Mouse (Mus musculus) lung, postnatal 4 days (tissue): ENCODE data around the gene 4932438H23Rik.

ENCODE experiments used
- DNase-seq, 2 experiments: peaks; one replicate each; pipeline ENCODE4 v3.0.0; 2021

The 4932438H23Rik gene

GRCm38 (mm10) chr16:91095022-91095421 lies at the start of gene 4932438H23Rik:
Gene 4932438H23Rik, minus strand, starts transcription at chr16:91095122.
- DNase-seq, result no peak

DNA sequence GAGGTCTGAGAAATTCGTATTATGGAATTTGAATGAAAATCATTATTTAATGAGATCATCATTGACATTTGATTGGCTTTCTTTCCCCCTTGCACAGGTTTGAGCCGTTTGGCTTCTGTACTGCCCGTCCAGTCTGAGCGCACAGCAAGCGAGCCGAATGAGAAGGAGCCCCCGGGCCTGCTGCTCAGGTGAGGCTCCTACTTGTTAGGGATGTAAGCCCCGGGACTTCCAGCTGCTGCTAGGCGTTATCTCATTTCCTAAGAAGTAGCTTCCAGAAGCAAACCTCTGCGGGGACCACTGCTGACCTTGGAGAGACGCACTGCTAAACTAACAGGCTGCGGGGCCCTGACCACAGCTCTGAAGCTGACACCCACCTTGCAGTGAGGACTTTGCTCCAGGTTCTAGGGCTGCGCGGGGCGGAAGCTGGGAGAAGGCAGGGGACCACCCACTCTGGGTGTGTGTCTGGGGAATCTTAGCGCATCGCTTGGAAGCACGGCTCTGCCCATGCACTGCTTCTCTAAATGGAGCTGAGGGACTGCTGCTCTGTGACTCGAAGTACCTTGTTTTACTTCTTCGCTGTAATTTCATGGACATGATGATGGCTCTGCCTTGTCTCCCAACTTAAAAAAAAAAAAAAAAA lies 46.2 kb upstream of the 4932438H23Rik start:
- DNase-seq, result no peak

- DNase-seq, result no peak
Measured at GRCm38 (mm10) chr16:91140457-91140856, 45.5 kb upstream of the 4932438H23Rik start.

DNA sequence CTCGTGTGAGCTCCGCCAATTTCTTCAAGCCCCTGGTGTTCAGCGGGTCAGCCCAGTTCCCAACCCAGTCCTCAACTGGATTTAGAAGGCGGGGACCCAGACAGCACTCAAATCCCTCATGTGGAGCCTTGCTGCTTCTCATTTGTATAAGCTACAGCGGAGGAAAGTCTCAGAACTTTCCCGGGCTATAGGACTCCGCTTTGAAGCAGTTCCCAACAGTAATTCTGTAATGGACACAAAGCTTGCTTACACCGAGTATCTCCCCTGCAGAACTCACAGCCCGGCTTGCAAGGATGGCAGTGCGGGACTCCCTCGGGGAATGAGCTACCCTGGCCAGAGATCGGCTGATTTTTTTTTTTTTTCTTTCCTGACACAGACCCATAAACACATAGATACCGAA lies 45.1 kb upstream of the 4932438H23Rik start:
- DNase-seq, result no peak

DNA sequence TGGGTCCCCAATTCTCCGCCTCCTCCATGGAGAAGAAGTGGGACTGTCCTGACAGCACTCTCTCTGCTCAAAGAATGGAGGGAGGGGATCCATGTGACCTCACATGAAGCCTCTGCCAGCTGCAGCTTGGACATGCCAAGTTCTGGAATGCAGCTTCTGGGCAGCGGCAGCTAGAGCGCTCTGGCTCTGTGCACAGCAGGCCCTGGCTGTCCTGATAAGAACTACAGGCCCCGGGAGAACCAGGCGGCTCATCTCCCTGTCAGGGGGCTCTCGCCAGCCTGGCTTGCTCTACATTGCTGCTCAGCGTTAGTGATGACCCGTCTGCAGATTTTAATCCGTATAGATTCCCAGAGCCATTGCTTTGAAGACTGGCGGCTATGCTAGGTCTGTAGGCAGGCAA lies 44.6 kb upstream of the 4932438H23Rik start:
- peak in 1 of 2 experiments; percentile 46 for DNase-seq

- DNase-seq, result no peak
Measured at GRCm38 (mm10) chr16:91138736-91139135, 43.8 kb upstream of the 4932438H23Rik start.

DNA sequence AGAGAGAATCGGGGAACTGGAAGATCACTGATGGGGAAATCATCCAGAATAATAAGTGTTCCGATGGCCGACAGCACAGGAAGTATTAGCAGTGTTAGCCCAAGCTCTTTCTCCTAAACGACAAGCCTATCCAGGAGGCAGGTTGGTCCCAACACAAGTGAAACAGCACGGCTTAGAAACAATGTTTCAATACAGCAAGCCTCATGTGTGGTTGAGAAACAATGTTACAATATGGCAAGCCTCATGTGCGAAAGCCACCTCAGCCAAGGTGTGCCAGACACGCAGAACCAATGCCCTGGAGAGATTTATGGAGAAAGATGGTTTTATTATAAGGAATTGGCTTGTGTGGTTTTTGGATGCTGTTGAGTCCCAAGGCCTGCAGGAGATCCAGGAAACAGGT lies 43.2 kb upstream of the 4932438H23Rik start:
- DNase-seq, result no peak

DNA sequence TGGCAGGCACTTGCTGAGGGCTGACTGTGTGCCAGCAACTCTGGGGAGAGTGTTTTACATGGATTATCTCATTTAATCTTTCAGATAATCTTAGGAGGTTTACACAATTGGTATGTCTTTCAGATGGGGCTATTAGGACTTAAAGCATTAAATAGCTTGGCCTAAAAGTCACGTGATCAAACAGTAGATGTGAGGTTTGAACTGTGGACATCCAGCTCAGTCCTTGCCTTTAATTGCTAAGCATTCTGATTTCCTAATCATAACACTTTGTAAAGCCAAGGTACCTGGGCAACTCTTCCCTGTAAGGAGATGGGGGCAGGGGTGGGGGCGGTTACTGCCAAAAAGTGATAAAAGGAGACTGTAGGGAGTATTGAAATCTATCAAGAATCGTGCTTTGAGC lies 41.7 kb upstream of the 4932438H23Rik start:
- no peak for DNase-seq

DNA sequence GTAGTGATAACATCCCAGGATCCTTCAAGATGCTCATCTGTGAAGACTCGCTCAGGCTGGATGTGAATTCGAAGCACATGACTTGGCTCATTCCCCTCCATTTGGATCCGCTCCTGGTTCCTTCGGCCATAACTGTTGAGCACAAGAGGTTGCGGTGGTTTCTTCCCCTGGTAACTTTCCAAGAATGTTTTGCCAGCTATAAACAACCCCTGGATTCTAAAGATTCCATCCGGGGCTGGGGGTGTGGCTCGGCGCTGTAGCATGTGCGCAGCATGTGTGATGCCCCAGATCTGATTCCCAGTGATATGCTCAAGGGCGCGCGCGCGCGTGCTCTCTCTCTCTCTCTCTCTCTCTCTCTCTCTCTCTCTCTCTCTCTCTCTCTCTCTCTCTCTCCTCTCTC lies 35.0 kb upstream of the 4932438H23Rik start:
- DNase-seq, result no peak

DNA sequence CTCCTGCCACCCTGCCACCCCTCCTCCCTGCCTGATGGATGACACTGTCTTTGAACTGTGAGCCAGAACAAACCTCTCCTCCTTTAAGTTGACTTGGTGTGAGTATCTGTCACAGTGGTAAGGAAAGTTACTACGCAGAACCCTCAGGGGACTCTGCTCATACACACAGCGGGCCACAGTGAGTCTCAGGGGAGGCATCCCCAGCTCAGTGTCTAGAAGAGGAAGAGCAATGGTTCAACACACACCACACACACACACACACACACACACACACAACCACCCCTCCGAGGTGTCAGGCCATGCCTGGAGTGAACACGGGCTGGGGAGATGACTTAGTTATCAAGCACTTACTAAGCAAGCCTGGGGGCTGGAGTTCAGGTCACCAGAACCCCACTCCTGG lies 33.5 kb upstream of the 4932438H23Rik start:
- DNase-seq, result no peak

- no peak for DNase-seq
Measured at GRCm38 (mm10) chr16:91126734-91127524, 32.0 kb upstream of the 4932438H23Rik start.

DNA sequence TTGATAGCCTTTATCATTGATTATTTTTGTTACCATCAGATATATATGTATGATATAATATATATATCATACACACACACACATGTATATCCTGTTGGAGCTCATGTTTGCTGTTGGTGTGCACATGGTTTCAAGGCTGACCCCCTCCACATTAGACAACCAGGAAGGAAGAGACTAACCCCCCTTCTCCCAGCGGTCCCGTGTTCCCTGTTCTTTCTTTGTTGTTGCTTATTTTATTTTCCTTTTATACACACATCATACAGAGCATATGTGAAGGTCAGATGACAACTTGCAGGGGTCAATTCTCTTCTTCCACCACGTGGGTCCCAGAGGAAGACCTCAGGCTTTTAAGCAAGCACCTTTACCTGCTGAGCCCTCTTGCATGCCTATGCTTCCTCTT lies 29.3 kb upstream of the 4932438H23Rik start:
- DNase-seq, result no peak

GRCm38 (mm10) chr16:91123821-91124220 lies 28.9 kb upstream of the 4932438H23Rik start:
- no peak for DNase-seq

- DNase-seq, result no peak
Measured at GRCm38 (mm10) chr16:91119879-91120278, 25.0 kb upstream of the 4932438H23Rik start.

DNA sequence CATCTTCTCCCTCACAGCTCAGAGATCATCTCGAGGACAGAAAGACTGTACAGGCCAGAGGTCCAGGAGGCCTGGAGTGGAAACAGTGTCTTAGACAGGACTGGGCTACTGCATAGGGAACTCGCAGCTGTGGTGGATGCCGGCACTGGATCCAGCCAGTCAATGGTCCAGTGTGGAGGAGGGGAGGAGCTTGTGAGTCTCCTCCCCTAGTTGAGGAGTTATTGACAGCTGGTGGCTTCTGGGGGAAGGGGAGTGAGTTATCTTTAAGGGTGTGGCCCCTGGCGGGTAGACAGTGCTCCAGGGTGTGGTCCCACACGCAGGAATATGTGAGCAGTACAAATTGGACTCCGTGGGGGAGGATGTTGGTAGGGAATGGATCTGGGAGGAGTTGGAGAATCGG lies 21.8 kb upstream of the 4932438H23Rik start:
- DNase-seq, result no peak

DNA sequence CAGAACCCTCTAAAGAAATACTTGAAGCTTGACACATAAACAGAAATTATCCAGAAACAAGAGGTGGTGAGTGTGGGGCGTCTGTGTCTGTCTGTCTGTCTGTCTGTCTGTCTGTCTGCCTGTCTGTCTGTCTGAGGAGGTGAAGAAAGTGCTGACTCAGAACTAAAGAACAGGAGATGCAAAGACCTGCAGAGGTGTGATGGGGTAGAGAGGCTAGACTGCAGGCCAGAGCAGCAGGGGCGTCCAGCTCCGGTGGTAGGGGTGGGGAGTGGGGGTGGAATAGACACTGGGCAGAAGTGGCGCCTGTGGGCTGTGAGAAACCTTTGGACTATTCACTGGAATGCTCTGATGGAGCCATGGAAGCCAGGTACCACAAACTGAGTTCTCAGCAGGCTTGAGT lies 21.1 kb upstream of the 4932438H23Rik start:
- DNase-seq, result no peak

- no peak for DNase-seq
Measured at GRCm38 (mm10) chr16:91110999-91111535, 16.1 kb upstream of the 4932438H23Rik start.

GRCm38 (mm10) chr16:91107608-91108007 lies 12.7 kb upstream of the 4932438H23Rik start:
- DNase-seq, result no peak

DNA sequence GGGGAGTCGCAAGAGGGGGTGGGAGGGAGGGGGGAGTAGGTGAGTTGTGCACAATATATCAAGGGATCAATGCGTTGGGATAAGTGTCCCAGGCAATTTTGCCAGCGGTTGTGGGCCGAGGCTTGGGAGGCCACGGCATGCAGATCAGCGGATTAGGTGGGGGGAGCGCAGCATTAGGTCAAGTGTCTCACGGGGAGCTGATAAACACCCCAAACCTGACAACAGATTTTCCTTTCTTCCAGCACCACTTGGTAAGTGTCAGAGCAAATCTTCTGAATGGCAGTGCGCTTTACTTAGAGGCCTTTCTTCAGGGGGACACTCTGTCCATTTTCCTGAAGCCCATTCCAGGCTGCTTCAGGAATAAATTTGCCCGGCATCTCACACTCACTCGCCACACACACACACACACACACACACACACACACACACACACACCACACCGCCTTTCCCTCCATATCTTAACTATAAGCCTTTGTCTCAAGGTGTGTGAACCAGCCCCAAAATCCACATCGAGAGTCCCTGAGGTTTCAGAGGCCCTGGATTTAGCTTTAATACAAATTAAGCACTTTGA lies 10.6 kb upstream of the 4932438H23Rik start:
- no peak for DNase-seq

DNA sequence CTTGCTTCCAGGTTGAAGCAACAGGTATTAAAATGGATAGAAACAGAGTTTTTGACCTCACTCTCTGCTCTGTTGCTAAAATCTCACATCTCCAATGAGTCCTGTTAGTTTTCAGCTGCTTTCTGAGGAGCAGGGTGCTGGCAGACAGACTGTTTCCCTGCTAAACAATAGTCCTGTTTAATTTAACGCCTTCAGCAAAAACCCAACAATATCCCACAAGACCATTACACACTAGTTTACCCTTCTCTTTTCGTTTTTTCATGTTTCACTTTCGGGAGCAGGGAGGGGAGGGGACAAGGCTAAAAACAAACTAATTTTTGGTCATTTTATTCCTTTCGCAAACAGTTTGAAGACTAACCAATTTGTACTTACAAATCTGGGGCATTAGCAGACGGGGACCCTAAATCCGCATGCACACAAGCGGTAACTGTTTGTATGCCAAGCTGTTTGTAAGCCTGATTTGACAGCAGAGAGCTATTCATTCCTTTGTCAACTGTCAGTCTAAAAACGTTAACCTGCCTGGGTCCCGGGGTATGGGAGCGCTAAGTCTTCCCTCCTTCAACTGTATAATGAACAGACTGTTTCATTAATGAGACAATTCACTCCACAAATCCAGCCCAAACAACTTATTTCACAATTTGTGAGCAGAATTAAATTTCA lies 10.0 kb upstream of the 4932438H23Rik start:
- DNase-seq, result no peak

DNA sequence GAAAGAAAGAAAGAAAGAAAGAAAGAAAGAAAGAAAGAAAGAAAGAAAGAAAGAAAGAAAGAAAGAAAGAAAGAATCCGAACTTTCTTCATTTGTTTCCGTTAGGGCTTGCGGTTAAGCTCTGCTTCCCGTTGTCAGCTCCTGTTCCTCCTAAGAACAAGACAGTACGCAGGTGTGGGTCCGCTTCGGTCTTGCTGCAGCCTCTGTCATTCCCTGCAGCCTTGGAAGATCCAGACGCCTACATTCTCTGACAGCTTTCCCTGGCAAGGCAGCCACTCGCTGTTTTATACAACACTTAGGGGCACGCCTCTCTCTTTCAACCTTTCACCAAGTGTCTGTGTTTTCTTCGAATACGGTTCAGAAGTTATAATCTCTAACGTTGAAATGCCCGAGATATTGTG lies 8.5 kb upstream of the 4932438H23Rik start:
- DNase-seq, result no peak

GRCm38 (mm10) chr16:91100484-91100883 lies 5.6 kb upstream of the 4932438H23Rik start:
- DNase-seq, result no peak

- no peak for DNase-seq
Measured at GRCm38 (mm10) chr16:91099444-91100065, 4.6 kb upstream of the 4932438H23Rik start.
